Mouse (Mus musculus) T-helper 17 cell (primary cell): Measurements from ENCODE around the gene Serpina10.
"Not testable (repeated sequence)": the region's sequence is repeated elsewhere in the genome, so short reads cannot be mapped to it uniquely, and the experiment has no call there.

Experiments used
- in situ Hi-C, 2 experiments: fragments of 300-600 bp; cut with MboI, MseI; formaldehyde crosslinking; loops; 1 replicate in 1 of 2; 2 replicates in 1 of 2; pipeline ENCODE4 v1.15.1; 2025; ENCODE audit warnings: high pct_unique_total_duplicates in 2 of 2

Serpina10 gene

GRCm38 (mm10) chr12:103631203-103631612 lies at the start of gene Serpina10:
Serpina10 (minus strand) TSS chr12:103631444.
- in situ Hi-C loops, result no loop called here

GRCm38 (mm10) chr12:103679853-103680252 lies 48.6 kb upstream of the Serpina10 start:
- in situ Hi-C loops, result not testable (repeated sequence)

- in situ Hi-C loops, result no loop called here
Observed at GRCm38 (mm10) chr12:103676039-103676438, 44.8 kb upstream of the Serpina10 start, which contains the start of gene Serpina16. Serpina16 (minus strand) TSS chr12:103676139.

- in situ Hi-C loops, result no loop called here
Observed at GRCm38 (mm10) chr12:103673179-103673578, 41.9 kb upstream of the Serpina10 start.

GRCm38 (mm10) chr12:103671483-103671882 lies 40.2 kb upstream of the Serpina10 start:
- in situ Hi-C loops, result no loop called here

GRCm38 (mm10) chr12:103670964-103671363 lies 39.7 kb upstream of the Serpina10 start:
- in situ Hi-C loops, result no loop called here

- in situ Hi-C loops, result no loop called here
Observed at GRCm38 (mm10) chr12:103670344-103670743, 39.1 kb upstream of the Serpina10 start.

- in situ Hi-C loops, result no loop called here
Observed at GRCm38 (mm10) chr12:103665286-103665685, 34.0 kb upstream of the Serpina10 start.

GRCm38 (mm10) chr12:103662053-103662452 lies 30.8 kb upstream of the Serpina10 start:
- in situ Hi-C loops, result not testable (repeated sequence)

GRCm38 (mm10) chr12:103660076-103660475 lies 28.8 kb upstream of the Serpina10 start:
- in situ Hi-C loops, result no loop called here

- in situ Hi-C loops, result no loop called here
Observed at GRCm38 (mm10) chr12:103659171-103659570, 27.9 kb upstream of the Serpina10 start.

GRCm38 (mm10) chr12:103657991-103658390 lies 26.7 kb upstream of the Serpina10 start:
- in situ Hi-C loops, result no loop called here

GRCm38 (mm10) chr12:103656848-103657626 lies 25.8 kb upstream of the Serpina10 start, which contains the start of gene Serpina6:
Serpina6 (minus strand) TSS chr12:103657212.
- in situ Hi-C loops, result no loop called here

GRCm38 (mm10) chr12:103655123-103656044 lies 24.1 kb upstream of the Serpina10 start:
- in situ Hi-C loops, result no loop called here

GRCm38 (mm10) chr12:103653836-103654235 lies 22.6 kb upstream of the Serpina10 start:
- in situ Hi-C loops, result no loop called here

GRCm38 (mm10) chr12:103646314-103646713 lies 15.1 kb upstream of the Serpina10 start:
- in situ Hi-C loops, result no loop called here

GRCm38 (mm10) chr12:103644601-103645000 lies 13.4 kb upstream of the Serpina10 start:
- in situ Hi-C loops, result no loop called here

- in situ Hi-C loops, result no loop called here
Observed at GRCm38 (mm10) chr12:103643818-103644217, 12.6 kb upstream of the Serpina10 start.

- in situ Hi-C loops, result no loop called here
Observed at GRCm38 (mm10) chr12:103643336-103643735, 12.1 kb upstream of the Serpina10 start.

GRCm38 (mm10) chr12:103635846-103636245 lies 4.6 kb upstream of the Serpina10 start:
- in situ Hi-C loops, result no loop called here

GRCm38 (mm10) chr12:103634430-103634829 lies 3.2 kb upstream of the Serpina10 start:
- in situ Hi-C loops, result no loop called here

GRCm38 (mm10) chr12:103616860-103617261 lies 14.4 kb downstream of the Serpina10 start:
- in situ Hi-C loops, result no loop called here
